Mouse (Mus musculus): Measurements from ENCODE around the gene Gli3. TPM values are rescaled to one million over a fixed set of nuclear protein-coding genes. Genes with fewer than 3 reads are reported as not detected.

The Gli3 gene
- polyA plus RNA-seq, 1 experiment from 2014 or later: 23.1 TPM

- Histone ChIP-seq H3K27me3 (no peaks in the 10 kb centered on the region), H3K9ac (no peak overlapping the region), H3K9me3 (replicated peaks) (no peaks in the 10 kb centered on the region), H3K27ac (replicated peaks) (no peak overlapping the region), H3K4me2 (replicated peaks) (no peak overlapping the region), H3K4me3 (replicated peaks) (no peak overlapping the region), H3K36me3 (no peaks in the 10 kb centered on the region), H3K4me1 (peaks cover 28% of the 10 kb centered on the region)
- 19% methylated on average over 4 of the region's 4 CpGs for WGBS
- no peak for ATAC-seq (ENCODE audit: insufficient number of reproducible peaks, low FRiP score, low TSS enrichment, low read depth)
Observed at GRCm38 (mm10) chr13:15602677-15603221, 139.7 kb downstream of the Gli3 start.

GRCm38 (mm10) chr13:15604074-15604473, 141.0 kb downstream of the Gli3 start:
- Histone ChIP-seq H3K27ac (replicated peaks) (peak overlapping the region; percentile 17; the same call in 1 of the 2 replicates), H3K27me3 (no peaks in the 10 kb centered on the region), H3K36me3 (no peaks in the 10 kb centered on the region), H3K9me3 (replicated peaks) (no peaks in the 10 kb centered on the region), H3K4me2 (replicated peaks) (no peak overlapping the region), H3K4me3 (replicated peaks) (no peak overlapping the region), H3K4me1 (peaks cover 28% of the 10 kb centered on the region), H3K9ac (no peak overlapping the region)
- 31% methylated on average over 6 of the region's 6 CpGs for WGBS
- ATAC-seq (ENCODE audit: insufficient number of reproducible peaks, low FRiP score, low TSS enrichment, low read depth): no peak

GRCm38 (mm10) chr13:15617423-15617822, 154.4 kb downstream of the Gli3 start:
- H3K27me3 ChIP-seq: no peaks in the 10 kb centered on the region
- no peak overlapping the region for H3K27ac ChIP-seq (replicated peaks)
- no peak for ATAC-seq (ENCODE audit: insufficient number of reproducible peaks, low FRiP score, low TSS enrichment, low read depth)
- no peaks in the 10 kb centered on the region for H3K36me3 ChIP-seq
- H3K4me2 ChIP-seq (replicated peaks): no peak overlapping the region
- H3K9ac ChIP-seq: no peak overlapping the region
- H3K4me1 ChIP-seq: peaks cover 30% of the 10 kb centered on the region
- 70% methylated on average over 3 of the region's 3 CpGs for WGBS
- H3K9me3 ChIP-seq (replicated peaks): no peaks in the 10 kb centered on the region
- no peak overlapping the region for H3K4me3 ChIP-seq (replicated peaks)

- ATAC-seq (ENCODE audit: insufficient number of reproducible peaks, low FRiP score, low TSS enrichment, low read depth): no peak
- no peaks in the 10 kb centered on the region for H3K27me3 ChIP-seq
- no peak overlapping the region for H3K4me2 ChIP-seq (replicated peaks)
- H3K9me3 ChIP-seq (replicated peaks): no peaks in the 10 kb centered on the region
- no peak overlapping the region for H3K4me3 ChIP-seq (replicated peaks)
- H3K36me3 ChIP-seq: no peaks in the 10 kb centered on the region
- peaks cover 35% of the 10 kb centered on the region for H3K4me1 ChIP-seq
- WGBS: 71% methylated on average over 5 of the region's 5 CpGs
- no peak overlapping the region for H3K27ac ChIP-seq (replicated peaks)
- H3K9ac ChIP-seq: no peak overlapping the region
Observed at GRCm38 (mm10) chr13:15618051-15618692, 155.1 kb downstream of the Gli3 start.

- ATAC-seq (ENCODE audit: insufficient number of reproducible peaks, low FRiP score, low TSS enrichment, low read depth): no peak
- H3K27ac ChIP-seq (replicated peaks): no peak overlapping the region
- no peaks in the 10 kb centered on the region for H3K36me3 ChIP-seq
- no peaks in the 10 kb centered on the region for H3K27me3 ChIP-seq
- 28% methylated on average over 7 of the region's 7 CpGs for WGBS
- H3K4me3 ChIP-seq (replicated peaks): no peak overlapping the region
- H3K9ac ChIP-seq: no peak overlapping the region
- H3K4me2 ChIP-seq (replicated peaks): no peak overlapping the region
- H3K9me3 ChIP-seq (replicated peaks): no peaks in the 10 kb centered on the region
- peaks cover 42% of the 10 kb centered on the region for H3K4me1 ChIP-seq
Observed at GRCm38 (mm10) chr13:15621009-15621408, 158.0 kb downstream of the Gli3 start.

- Histone ChIP-seq H3K4me2 (replicated peaks) (no peak overlapping the region), H3K36me3 (no peaks in the 10 kb centered on the region), H3K9ac (no peak overlapping the region), H3K9me3 (replicated peaks) (no peaks in the 10 kb centered on the region), H3K27me3 (no peaks in the 10 kb centered on the region), H3K4me1 (peaks cover 39% of the 10 kb centered on the region), H3K27ac (replicated peaks) (peak overlapping the region; percentile 48), H3K4me3 (replicated peaks) (no peak overlapping the region)
- peak; percentile 78 for ATAC-seq (ENCODE audit: insufficient number of reproducible peaks, low FRiP score, low TSS enrichment, low read depth)
- WGBS: 21% methylated on average over 8 of the region's 8 CpGs
Observed at GRCm38 (mm10) chr13:15624490-15625353, 161.7 kb downstream of the Gli3 start.

GRCm38 (mm10) chr13:15641548-15641947, 178.5 kb downstream of the Gli3 start:
- no peak overlapping the region for H3K9ac ChIP-seq
- H3K4me2 ChIP-seq (replicated peaks): no peak overlapping the region
- H3K27me3 ChIP-seq: no peaks in the 10 kb centered on the region
- no peak overlapping the region for H3K4me3 ChIP-seq (replicated peaks)
- H3K9me3 ChIP-seq (replicated peaks): no peaks in the 10 kb centered on the region
- no peaks in the 10 kb centered on the region for H3K4me1 ChIP-seq
- no peak overlapping the region for H3K27ac ChIP-seq (replicated peaks)
- H3K36me3 ChIP-seq: peaks cover 12% of the 10 kb centered on the region
- ATAC-seq (ENCODE audit: insufficient number of reproducible peaks, low FRiP score, low TSS enrichment, low read depth): no peak
- WGBS: 92% methylated on average over 1 of the region's 1 CpGs

- Histone ChIP-seq H3K9me3 (replicated peaks) (no peaks in the 10 kb centered on the region), H3K36me3 (peaks cover 31% of the 10 kb centered on the region), H3K4me3 (replicated peaks) (no peak overlapping the region), H3K27me3 (no peaks in the 10 kb centered on the region), H3K9ac (no peak overlapping the region), H3K27ac (replicated peaks) (no peak overlapping the region), H3K4me1 (peaks cover 12% of the 10 kb centered on the region; the same call in 1 of the 2 replicates), H3K4me2 (replicated peaks) (no peak overlapping the region)
- WGBS: 79% methylated on average over 5 of the region's 5 CpGs
- no peak for ATAC-seq (ENCODE audit: insufficient number of reproducible peaks, low FRiP score, low TSS enrichment, low read depth)
Observed at GRCm38 (mm10) chr13:15660502-15660901, 197.5 kb downstream of the Gli3 start.

- H3K9me3 ChIP-seq (replicated peaks): no peaks in the 10 kb centered on the region
- H3K4me2 ChIP-seq (replicated peaks): no peak overlapping the region
- H3K4me1 ChIP-seq: peaks cover 18% of the 10 kb centered on the region; the same call in 1 of the 2 replicates
- no peak overlapping the region for H3K27ac ChIP-seq (replicated peaks)
- H3K9ac ChIP-seq: no peak overlapping the region
- H3K27me3 ChIP-seq: no peaks in the 10 kb centered on the region
- peaks cover 31% of the 10 kb centered on the region for H3K36me3 ChIP-seq
- 44% methylated on average over 10 of the region's 10 CpGs for WGBS
- H3K4me3 ChIP-seq (replicated peaks): no peak overlapping the region
- ATAC-seq (ENCODE audit: insufficient number of reproducible peaks, low FRiP score, low TSS enrichment, low read depth): no peak
Observed at GRCm38 (mm10) chr13:15662375-15662774, 199.3 kb downstream of the Gli3 start.

- Histone ChIP-seq H3K27me3 (no peaks in the 10 kb centered on the region), H3K36me3 (peaks cover 28% of the 10 kb centered on the region), H3K4me2 (replicated peaks) (no peak overlapping the region), H3K27ac (replicated peaks) (no peak overlapping the region), H3K9me3 (replicated peaks) (no peaks in the 10 kb centered on the region), H3K4me1 (peaks cover 18% of the 10 kb centered on the region; the same call in 1 of the 2 replicates), H3K9ac (no peak overlapping the region), H3K4me3 (replicated peaks) (no peak overlapping the region)
- no peak for ATAC-seq (ENCODE audit: insufficient number of reproducible peaks, low FRiP score, low TSS enrichment, low read depth)
- WGBS: 16% methylated on average over 7 of the region's 7 CpGs
Observed at GRCm38 (mm10) chr13:15664580-15665201, 201.7 kb downstream of the Gli3 start.

GRCm38 (mm10) chr13:15665514-15665913, 202.5 kb downstream of the Gli3 start:
- Histone ChIP-seq H3K4me3 (replicated peaks) (no peak overlapping the region), H3K27me3 (no peaks in the 10 kb centered on the region), H3K9me3 (replicated peaks) (no peaks in the 10 kb centered on the region), H3K27ac (replicated peaks) (no peak overlapping the region), H3K36me3 (peaks cover 20% of the 10 kb centered on the region; the same call in 1 of the 2 replicates), H3K4me2 (replicated peaks) (no peak overlapping the region), H3K9ac (no peak overlapping the region), H3K4me1 (peaks cover 18% of the 10 kb centered on the region; the same call in 1 of the 2 replicates)
- ATAC-seq (ENCODE audit: insufficient number of reproducible peaks, low FRiP score, low TSS enrichment, low read depth): no peak
- WGBS: 71% methylated on average over 8 of the region's 8 CpGs
